Mouse (Mus musculus) natural killer cell, adult 2 months (primary cell): ENCODE measurements around the gene Plxna1.

Source experiments
- DNase-seq, 2 experiments: peaks; one replicate each; pipeline ENCODE4 v3.0.0; 2022; ENCODE audit warnings: low spot score in 2 of 2

Gene Plxna1

DNA sequence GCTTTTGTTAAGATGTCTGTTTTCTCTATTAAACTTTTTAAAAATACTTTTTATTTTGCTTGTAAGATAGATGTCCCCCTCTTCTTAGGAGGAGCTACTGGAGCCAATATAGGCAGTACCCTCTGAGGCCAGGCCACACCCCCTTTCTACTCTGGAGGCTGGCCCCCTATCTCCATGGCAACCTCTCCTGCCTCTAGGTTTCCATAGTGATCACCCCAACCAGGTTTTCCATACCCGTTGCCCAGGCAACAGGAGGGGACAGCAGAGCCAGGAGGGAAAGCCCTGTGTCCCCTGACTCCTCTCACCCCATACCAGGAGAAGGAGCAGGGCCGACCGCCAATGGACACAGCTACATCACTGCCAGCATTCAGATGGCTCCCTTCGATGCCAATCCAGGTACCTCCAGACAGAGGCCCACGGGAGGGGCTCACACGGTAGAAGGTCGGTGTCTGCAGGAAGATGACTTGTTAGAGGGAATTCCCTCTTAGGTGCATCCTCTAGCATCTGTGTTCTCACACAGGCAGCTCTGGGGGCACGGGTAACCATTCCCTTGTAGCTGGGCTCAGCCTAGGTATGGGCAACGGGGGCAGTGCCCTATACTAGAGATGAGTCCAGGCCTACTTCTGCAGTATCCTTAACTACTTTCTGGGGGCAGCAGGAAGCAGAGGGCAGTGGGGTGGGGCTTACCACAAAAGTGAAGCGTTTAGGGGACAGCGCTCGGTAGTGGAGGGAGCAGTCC lies 28.3 kb downstream of the Plxna1 start:
- DNase-seq: no peak

DNA sequence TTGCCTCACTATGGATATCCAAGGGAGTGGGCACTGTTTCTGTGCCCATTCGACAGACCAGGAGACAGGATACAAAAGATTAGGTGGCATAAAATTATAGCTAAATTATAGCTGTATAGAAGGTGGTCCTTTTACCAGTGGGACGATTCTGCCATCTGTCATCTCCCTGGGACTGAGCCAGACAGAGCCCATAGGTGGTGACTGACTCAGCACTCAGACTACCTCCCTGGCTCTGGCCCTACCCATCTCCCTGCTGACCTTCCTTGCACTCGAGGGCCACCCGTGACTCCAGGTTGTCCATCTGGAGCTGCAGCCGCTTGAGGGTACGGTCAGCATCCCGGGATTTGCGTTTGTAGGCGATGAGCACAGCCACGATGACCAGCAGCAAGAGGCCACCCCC lies 31.5 kb downstream of the Plxna1 start:
- no peak for DNase-seq

GRCm38 (mm10) chr6:89328634-89329033 lies 33.8 kb downstream of the Plxna1 start:
- no peak for DNase-seq

DNA sequence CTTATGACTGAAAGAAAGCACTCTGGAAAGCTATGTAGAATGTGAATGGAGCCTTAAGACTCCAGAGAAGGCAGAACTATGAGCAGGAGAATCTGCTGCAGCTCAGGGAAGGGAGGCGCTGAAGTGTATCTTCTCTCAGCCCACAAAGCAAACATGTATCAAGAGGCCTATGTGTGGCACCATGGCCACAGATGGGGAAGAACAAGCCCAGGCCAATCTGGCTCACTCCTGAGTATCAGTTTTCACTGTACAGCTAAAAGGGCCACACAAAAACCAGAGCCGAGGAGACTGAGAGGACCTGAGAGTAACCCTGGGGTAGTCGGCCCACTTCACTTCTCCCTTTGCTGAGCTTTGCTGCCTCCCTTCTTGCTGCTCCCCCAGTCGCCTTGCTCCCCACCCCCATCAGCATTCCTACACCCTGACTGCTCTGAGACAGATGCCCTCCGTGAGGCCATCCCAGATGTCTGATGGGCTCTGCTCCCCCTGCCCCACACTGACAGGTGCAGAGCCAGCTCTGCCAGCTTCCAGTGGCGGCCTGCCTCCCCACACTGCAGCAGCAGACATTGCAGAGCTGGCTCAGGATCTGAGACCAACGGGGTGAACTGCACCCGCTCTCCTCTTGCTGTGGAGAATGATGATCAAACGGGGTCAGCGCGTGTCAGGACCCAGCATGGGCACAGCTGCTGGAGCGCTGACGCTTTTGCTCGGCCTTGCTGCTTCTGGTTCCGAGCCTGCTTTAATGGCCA lies 34.5 kb downstream of the Plxna1 start:
- DNase-seq: no peak

GRCm38 (mm10) chr6:89324842-89325241 lies 37.6 kb downstream of the Plxna1 start:
- DNase-seq: no peak

- no peak for DNase-seq
Observed at GRCm38 (mm10) chr6:89315263-89315662, 47.2 kb downstream of the Plxna1 start.

DNA sequence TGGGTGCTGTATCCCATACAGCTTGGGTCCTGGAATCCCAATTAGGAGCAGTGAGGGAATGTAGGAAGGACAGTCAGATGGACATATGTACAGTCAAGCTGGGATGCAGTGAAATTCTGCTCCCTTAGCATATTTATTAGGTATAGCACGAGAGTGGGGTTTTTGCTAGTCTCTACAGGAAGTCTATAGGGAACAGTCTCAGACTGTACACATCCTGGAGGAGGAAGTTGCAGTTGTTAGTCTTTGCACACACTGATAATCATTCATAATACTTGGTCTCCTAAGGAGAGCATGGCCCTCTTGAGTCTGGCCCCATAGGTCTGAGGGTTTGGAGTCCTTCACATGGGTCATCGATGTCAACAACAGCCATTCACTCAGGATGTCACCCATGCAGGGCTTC lies 50.9 kb downstream of the Plxna1 start:
- no peak for DNase-seq

GRCm38 (mm10) chr6:89310236-89310635 lies 52.2 kb downstream of the Plxna1 start:
- DNase-seq: no peak

DNA sequence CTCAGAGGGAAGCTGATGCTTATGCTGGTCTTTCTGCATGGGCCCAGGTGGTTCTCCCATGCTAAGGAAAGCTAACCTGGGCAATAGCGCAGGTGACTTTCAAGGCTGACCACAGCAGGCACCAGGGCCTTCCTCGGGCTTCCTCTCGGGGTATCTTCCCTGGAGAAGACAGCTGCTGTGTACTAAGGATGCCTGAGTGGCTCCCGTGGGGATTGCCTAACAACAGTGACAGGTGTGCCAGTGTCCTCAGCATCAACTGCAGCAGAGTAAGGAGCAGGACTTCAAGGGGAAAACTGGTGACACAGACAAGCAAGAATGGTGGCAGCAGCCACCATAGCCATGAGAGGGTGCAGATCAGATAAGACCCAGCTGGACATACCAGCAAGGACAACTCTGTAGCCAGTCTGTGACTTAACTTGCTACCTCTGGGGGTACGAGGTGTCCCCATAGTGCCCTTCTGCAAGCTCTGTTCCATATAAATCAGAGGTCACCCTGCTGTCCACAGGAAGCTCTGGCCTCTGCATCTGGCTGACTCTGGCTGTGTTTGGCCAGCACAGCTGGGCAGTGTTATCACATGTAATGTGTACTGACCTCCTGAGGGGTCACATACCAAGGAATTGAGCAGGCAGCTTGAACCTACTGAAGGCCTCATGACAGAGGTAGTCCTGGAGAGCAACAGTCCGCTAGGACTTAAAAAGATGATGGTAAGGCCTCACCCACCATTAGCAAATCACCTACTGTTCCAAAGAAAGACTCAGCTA lies 54.0 kb downstream of the Plxna1 start:
- no peak for DNase-seq

- DNase-seq: no peak
Observed at GRCm38 (mm10) chr6:89304375-89305058, 57.9 kb downstream of the Plxna1 start.

DNA sequence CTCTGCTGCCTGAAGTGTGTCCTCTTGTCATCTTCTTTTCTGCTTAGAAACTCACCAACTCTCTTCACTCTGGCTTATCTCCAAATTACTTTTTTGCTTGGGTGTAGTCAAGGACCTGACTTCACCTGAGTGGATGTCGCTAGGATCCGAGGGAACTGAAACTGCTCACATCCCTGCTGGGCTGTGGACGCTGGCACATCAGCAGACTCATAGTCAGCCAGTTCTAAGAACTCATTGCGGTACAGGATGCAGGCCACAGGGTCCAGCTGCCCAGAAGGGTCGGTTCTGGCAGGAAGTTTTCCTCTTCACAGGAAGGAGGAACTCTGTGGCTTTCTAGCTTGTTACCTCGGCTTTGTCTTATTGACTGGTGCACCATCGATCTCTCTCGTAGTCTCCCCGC lies 62.6 kb downstream of the Plxna1 start:
- DNase-seq: no peak

DNA sequence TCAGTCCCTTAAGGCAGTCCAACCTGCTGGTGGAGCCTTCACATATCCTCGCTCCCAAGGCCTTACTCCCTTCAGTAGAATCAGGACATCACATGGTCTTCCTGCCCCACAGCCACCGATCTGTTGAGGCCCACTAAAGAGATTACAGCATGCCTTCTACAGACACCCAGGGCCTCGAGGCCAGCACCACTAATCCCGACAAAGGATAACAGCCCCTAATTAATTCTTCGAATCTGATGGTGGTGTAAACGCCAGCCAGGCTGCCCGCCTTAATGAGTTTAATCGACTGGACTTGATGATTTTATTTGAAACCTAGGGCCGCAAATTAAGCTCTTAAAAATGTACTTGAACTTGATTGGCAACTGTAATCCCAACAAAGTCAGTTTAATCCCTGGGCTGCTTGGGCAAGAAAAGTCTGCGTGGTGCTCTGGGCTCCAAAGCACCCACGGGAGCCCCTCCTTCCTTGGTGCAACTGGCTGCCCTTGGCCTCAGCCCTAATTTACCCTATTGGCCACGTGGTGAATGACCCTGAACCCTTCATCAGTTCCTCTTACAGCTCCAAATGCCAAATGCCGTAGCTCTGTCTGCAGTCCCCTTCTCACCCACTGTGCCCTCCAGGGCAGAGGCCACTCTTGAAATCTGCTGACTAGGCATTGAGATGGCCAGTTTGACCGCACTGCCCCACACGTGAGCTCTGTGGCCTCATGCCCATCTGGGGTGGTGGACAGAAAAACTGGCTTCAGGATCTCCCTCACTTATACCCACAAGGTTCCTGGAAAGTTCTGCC lies 65.3 kb downstream of the Plxna1 start:
- no peak for DNase-seq

- DNase-seq: no peak
Observed at GRCm38 (mm10) chr6:89296001-89296709, 66.3 kb downstream of the Plxna1 start.

DNA sequence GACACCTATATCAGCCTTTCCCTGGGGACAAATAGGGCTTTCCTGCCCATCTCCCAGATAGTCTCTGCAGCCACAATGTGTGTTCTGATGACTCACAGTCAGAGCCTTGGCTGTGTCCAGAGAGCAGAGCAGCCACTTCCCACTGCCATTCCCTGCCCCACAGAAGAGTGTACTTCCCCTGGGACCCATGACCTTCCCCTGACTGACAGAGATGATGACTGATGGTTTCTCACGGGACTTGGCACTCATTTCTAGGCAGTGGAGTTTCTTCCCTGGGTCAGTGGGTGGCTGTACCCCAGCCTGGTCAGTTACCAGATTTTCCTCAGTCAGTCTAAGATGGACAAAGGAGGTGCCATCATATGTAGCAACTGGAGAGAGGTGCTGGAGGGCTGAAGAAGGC lies 67.8 kb downstream of the Plxna1 start:
- no peak for DNase-seq

DNA sequence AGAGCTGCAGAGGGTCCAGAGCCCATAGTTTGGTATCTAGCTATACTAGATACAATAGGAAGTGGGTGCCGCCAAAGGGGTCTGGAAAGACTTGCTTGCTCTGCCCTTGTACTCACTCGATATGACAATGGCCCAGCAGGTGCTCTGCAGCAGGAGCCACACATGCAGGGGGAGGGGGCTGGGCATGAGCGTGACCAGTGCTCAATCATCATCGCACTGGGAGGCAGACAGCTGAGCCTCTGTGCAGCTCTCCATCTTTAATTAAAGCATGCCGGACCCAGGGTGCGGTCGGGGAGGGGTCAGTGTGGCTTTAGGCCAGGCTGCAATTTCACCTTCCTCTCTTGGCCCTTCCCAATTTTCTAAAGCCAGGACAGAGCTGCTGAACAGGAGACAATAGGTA lies 70.9 kb downstream of the Plxna1 start:
- DNase-seq: no peak

GRCm38 (mm10) chr6:89288156-89288555 lies 74.3 kb downstream of the Plxna1 start:
- peak in 1 of 2 experiments; percentile 58 for DNase-seq

DNA sequence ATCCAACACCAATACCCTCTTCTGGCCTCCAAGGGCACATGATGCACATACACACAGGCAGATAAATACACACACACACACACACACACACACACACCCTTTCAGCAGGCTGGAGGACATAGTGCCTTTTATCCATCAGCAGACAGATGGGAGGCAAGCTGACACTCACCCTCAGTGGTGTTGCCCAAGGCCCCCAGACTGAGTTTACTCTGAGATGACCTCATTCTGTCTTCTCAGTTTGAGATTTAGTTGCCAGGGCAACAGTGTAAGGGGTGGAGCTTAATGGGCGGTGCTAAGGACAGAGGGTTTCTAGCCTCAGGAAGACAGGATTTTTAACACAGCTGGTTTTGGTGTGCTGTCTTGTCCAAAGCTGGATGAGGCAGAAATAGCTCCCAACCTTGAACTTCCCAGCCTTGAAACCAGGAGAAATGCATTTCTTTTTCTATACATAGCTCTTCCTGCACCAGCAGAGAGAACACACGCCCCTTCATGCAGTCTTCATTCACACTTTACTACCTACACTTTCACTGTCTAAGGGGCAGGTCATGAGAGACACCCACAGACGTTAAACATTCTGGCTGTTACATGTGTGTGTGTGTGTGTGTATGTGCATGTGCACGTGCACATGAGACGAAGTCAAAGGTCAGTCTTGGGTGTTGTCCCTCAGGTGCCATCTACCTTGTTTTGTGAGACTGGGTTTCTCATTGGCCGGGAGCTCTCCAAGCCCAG lies 75.6 kb downstream of the Plxna1 start:
- DNase-seq: peak in 1 of 2 experiments; percentile 56

DNA sequence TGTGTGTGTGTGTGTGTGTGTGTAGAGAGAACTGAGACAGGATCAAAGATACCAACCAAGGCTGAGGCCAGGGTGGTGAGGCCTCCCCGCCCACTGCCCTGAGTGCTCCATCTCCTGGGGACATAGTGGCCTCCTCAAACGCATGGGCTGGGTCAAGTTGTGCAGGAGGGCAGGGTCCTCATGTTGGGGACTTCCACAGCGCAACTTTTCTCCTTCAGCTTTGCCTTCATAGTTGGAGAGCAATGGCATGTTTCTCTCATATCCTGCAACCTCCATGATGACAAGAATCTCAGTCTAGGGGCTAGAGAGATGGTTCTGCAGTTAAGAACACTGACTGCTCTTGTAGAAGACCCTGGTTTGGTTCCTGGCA lies 76.1 kb downstream of the Plxna1 start:
- no peak for DNase-seq

- no peak for DNase-seq
Observed at GRCm38 (mm10) chr6:89285561-89286285, 76.7 kb downstream of the Plxna1 start.
